Mouse (Mus musculus): ENCODE data around the gene Id1.

The Id1 gene

GRCm38 (mm10) chr2:152777081-152777480 lies 41.0 kb downstream of the Id1 start:
- CTCF ChIA-PET: interaction anchor here in 2 of 4 experiments (0.7 to 1.0 kb wide), 3 partner anchors 9 to 54 kb away, joined by 3 to 5 read pairs (median 3); no protein-coding TSS in a partner anchor
- POLR2A ChIA-PET: interaction anchor here in 3 of 4 experiments (0.8 to 2.7 kb wide), 10 partner anchors 9 to 62 kb away, joined by 3 to 7 read pairs (median 4); no protein-coding TSS in a partner anchor

DNA sequence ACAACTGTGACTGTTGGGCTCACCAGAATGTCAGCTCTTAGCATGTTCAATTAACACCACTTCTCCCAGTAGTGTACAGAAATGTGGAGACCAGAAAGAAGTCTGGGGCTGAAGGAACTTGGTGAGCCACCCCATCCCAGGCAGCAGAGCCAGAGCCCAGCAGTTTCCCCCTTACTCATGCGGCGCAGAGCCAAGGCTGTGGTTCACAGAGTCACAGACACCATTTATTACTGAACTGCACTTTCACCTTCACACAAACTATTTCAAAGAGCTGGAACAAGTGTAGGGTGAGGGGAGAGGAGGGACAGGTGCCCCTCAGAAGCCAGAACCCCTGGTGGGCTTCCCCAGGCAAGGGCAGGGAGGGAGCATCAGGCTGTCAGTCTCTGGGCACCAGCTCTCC lies 44.4 kb downstream of the Id1 start:
- POLR2A ChIA-PET: interaction anchor here in 3 of 4 experiments (0.6 to 6.1 kb wide), 19 partner anchors 8 to 51 kb away, joined by 3 to 51 read pairs (median 5); no protein-coding TSS in a partner anchor

DNA sequence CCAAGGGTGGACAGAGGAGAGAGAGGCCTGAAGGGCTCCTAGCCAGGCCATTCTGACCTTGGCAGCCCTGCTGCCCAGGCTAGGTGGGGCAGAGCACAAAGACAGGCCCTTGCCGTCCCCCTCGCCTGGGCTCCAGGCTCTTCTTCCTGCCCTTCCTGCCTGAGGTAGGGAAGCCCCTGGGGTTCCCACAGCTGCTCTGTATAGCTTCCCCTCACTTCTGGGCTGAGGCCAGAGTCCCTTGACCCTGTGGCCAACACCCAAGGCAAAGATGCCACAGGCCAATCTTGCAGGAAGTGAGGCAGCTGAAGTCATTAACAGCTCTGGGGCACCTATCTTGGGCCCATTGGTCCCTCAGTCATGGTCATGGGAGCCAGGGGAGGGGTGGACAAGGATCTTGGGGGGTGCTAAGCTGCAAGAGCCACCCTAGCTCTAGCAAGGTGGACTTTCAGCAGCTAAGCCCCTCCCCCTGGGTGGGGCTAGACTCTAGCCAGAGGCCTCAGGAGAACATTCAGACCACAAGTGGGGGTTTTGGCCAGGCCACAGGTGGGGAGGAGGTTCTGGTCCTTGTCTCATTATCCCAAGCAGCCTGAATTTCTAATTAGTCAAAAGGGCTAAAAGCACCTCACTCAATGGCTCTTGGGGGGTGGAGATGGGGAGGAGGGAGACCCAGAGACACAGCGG lies 45.1 kb downstream of the Id1 start:
- CTCF ChIA-PET: interaction anchor here in 3 of 4 experiments (0.6 to 2.4 kb wide), 6 partner anchors 13 to 29 kb away, joined by 3 to 20 read pairs (median 5); no protein-coding TSS in a partner anchor
- POLR2A ChIA-PET: interaction anchor here in 3 of 4 experiments (0.6 to 6.1 kb wide), 38 partner anchors 9 to 776 kb away, joined by 3 to 51 read pairs (median 4); partner anchors contain the start of genes H13 (in 1 of the 3) and Mcts2 (in 1 of the 3)

More for the DNA sequence above, 44.4 kb downstream of the Id1 start:
- CTCF ChIA-PET: interaction anchor here in 3 of 4 experiments (0.6 to 2.4 kb wide), 4 partner anchors 12 to 28 kb away, joined by 4 to 20 read pairs (median 8); no protein-coding TSS in a partner anchor

GRCm38 (mm10) chr2:152782656-152783055 lies 46.6 kb downstream of the Id1 start:
- ChIA-PET CTCF (interaction anchor here in 1 of 4 experiments (0.9 to 2.4 kb wide), 2 partner anchors 15 to 88 kb away, joined by 3 to 10 read pairs; no protein-coding TSS in a partner anchor), POLR2A (interaction anchor here in 2 of 4 experiments (1.0 to 6.1 kb wide), 13 partner anchors 10 to 41 kb away, joined by 3 to 51 read pairs (median 7); no protein-coding TSS in a partner anchor)

GRCm38 (mm10) chr2:152783241-152783640 lies 47.2 kb downstream of the Id1 start:
- ChIA-PET CTCF (interaction anchor here in 1 of 4 experiments (0.7 kb wide), 1 partner anchor 15 kb away, joined by 4 read pairs; no protein-coding TSS in a partner anchor), POLR2A (interaction anchor here in 2 of 4 experiments (1.1 to 6.1 kb wide), 10 partner anchors 9 to 41 kb away, joined by 3 to 51 read pairs (median 9); no protein-coding TSS in a partner anchor)

DNA sequence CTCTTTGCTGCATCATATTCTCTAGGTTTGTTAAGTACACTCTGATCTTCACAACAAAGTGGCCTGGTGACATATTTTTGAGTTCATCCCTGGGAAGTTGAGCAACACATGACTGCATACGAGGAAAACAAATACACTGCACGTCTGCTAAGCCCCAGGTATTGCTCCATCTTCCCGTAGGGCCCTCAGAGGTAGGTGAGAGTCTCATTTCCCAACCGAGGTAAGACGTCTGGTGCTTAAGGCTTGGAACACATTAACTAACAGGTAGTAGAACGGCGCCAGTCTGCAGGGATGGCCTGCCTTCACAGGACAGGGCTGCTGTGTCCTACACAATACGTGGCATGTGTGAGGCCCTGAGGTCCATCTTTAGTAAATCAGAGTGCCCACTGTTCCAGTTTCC lies 48.6 kb downstream of the Id1 start:
- ChIA-PET CTCF (interaction anchor here in 1 of 4 experiments (2.3 kb wide), 1 partner anchor 17 kb away, joined by 6 read pairs; no protein-coding TSS in a partner anchor), POLR2A (interaction anchor here in 3 of 4 experiments (0.5 to 2.5 kb wide), 8 partner anchors 8 to 566 kb away, joined by 3 to 11 read pairs (median 6); no protein-coding TSS in a partner anchor)

- POLR2A ChIA-PET: interaction anchor here in 3 of 4 experiments (0.6 to 1.6 kb wide), 11 partner anchors 9 to 1005 kb away, joined by 3 to 9 read pairs (median 4); no protein-coding TSS in a partner anchor
- CTCF ChIA-PET: interaction anchor here in 1 of 4 experiments (2.3 kb wide), 1 partner anchor 18 kb away, joined by 6 read pairs; no protein-coding TSS in a partner anchor
Observed at GRCm38 (mm10) chr2:152785446-152786350, 49.6 kb downstream of the Id1 start.
